Mouse (Mus musculus) cerebellum, adult 2 months (tissue): ENCODE results near the gene Defb28.
A peak's percentile ranks its signal among the peaks of the same experiment; 100 is the strongest.

Experiments used
- CTCF ChIP-seq: fragments of 200-500 bp; IDR thresholded peaks from 2 replicates; pipeline ENCODE4 v1.5.1; 2011; ENCODE audit warnings: low read depth, mild to moderate bottlenecking, control low read depth, low read length, moderate library complexity, borderline replicate concordance; ENCODE audit not compliant: insufficient read depth
- POLR2A ChIP-seq: fragments of 200-500 bp; IDR thresholded peaks from 2 replicates; pipeline ENCODE4 v1.6.1; 2011; ENCODE audit warnings: low read length, control low read depth, borderline replicate concordance; ENCODE audit not compliant: insufficient read depth

DNA sequence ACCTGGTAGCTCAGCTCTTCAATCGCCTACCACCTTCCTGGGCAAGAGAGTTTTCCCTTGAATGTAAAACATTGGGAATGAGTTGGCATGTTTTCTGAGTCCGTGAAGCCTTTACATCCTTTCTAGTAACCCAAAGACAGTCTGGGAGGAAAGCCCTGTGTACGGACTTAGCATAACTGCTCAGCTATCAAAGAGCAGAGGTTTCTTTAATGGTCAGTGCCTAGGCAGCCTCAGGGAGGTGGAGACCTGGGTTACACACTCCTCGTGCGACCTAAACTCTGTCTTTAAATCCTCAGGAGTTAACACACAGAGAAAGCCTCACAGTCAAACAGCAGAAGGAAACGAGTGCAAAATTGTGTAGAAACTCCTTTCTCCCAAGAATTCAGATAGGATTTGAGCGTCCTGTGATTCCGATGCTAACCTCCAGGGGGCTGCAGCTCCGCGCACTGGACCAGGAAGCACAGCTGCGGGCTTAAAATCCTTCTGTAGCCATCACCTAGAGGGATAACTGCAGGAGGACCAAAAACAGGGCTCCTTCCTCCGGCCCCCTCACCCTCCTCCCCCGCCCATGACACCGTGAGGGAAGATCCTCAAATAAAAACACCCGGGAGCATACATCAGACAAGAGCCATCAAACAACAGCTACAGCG is 35.8 kb downstream of the Defb28 start:
- TF ChIP-seq CTCF: peak; percentile 71
- no peak for TF ChIP-seq POLR2A
